Mouse (Mus musculus): ENCODE results near the gene Adprh.

GRCm38 (mm10) chr16:38462161-38462560 is 9.7 kb upstream of the Adprh start:
- no peak for TF ChIP-seq HCFC1 (IDR thresholded peaks at IDR 0.05; ENCODE audit: borderline replicate concordance, insufficient read depth, low read length)
- TF ChIP-seq CHD2 (IDR thresholded peaks at IDR 0.05; ENCODE audit: low read depth, low read length): no peak
- no peak for TF ChIP-seq MAFK (IDR thresholded peaks at IDR 0.05; ENCODE audit: insufficient read depth, low read depth, low read length)
- TF ChIP-seq ZC3H11A (IDR thresholded peaks at IDR 0.05; ENCODE audit: borderline replicate concordance, low read depth, low read length): no peak
- TF ChIP-seq ZNF384 (IDR thresholded peaks at IDR 0.05; ENCODE audit: low read depth, low read length): no peak

Data from ES-E14 (cell line).